Mouse (Mus musculus) layer of hippocampus, adult 9-11 months (tissue): ENCODE measurements around the gene Hsd17b3.
"Not testable (repeated sequence)": the region's sequence is repeated elsewhere in the genome, so short reads cannot be mapped to it uniquely, and the experiment has no call there.

ENCODE experiments used
- DNase-seq: peaks from one replicate; pipeline ENCODE4 v3.0.0; 2022

The Hsd17b3 gene

GRCm38 (mm10) chr13:64081012-64081919 lies 7.8 kb downstream of the Hsd17b3 start:
- DNase-seq, result no peak

GRCm38 (mm10) chr13:64077591-64077990 lies 11.4 kb downstream of the Hsd17b3 start:
- DNase-seq, result no peak

- no peak for DNase-seq
Observed at GRCm38 (mm10) chr13:64076074-64076473, 13.0 kb downstream of the Hsd17b3 start.

- no peak for DNase-seq
Observed at GRCm38 (mm10) chr13:64066653-64067052, 22.4 kb downstream of the Hsd17b3 start.

- DNase-seq, result no peak
Observed at GRCm38 (mm10) chr13:64064276-64064675, 24.8 kb downstream of the Hsd17b3 start.

- DNase-seq, result no peak
Observed at GRCm38 (mm10) chr13:64060935-64061506, 28.0 kb downstream of the Hsd17b3 start.

- no peak for DNase-seq
Observed at GRCm38 (mm10) chr13:64053959-64054358, 35.1 kb downstream of the Hsd17b3 start.

- DNase-seq, result not testable (repeated sequence)
Observed at GRCm38 (mm10) chr13:64052281-64052680, 36.7 kb downstream of the Hsd17b3 start.

- DNase-seq, result no peak
Observed at GRCm38 (mm10) chr13:64050895-64051294, 38.1 kb downstream of the Hsd17b3 start.

GRCm38 (mm10) chr13:64049535-64049934 lies 39.5 kb downstream of the Hsd17b3 start:
- no peak for DNase-seq

GRCm38 (mm10) chr13:64048467-64048866 lies 40.6 kb downstream of the Hsd17b3 start:
- no peak for DNase-seq

- no peak for DNase-seq
Observed at GRCm38 (mm10) chr13:64039976-64040375, 49.1 kb downstream of the Hsd17b3 start.

GRCm38 (mm10) chr13:64038114-64038513 lies 50.9 kb downstream of the Hsd17b3 start:
- DNase-seq, result no peak

GRCm38 (mm10) chr13:64036079-64037011 lies 52.7 kb downstream of the Hsd17b3 start:
- no peak for DNase-seq

- no peak for DNase-seq
Observed at GRCm38 (mm10) chr13:64035036-64035435, 54.0 kb downstream of the Hsd17b3 start.

- DNase-seq, result no peak
Observed at GRCm38 (mm10) chr13:64033921-64034320, 55.1 kb downstream of the Hsd17b3 start.

GRCm38 (mm10) chr13:64033181-64033580 lies 55.8 kb downstream of the Hsd17b3 start:
- DNase-seq, result no peak

- no peak for DNase-seq
Observed at GRCm38 (mm10) chr13:64031254-64031653, 57.8 kb downstream of the Hsd17b3 start.

GRCm38 (mm10) chr13:64030792-64031191 lies 58.2 kb downstream of the Hsd17b3 start:
- DNase-seq, result no peak

GRCm38 (mm10) chr13:64024803-64025202 lies 64.2 kb downstream of the Hsd17b3 start:
- DNase-seq, result no peak

- no peak for DNase-seq
Observed at GRCm38 (mm10) chr13:64022786-64023468, 66.1 kb downstream of the Hsd17b3 start.

- peak; percentile 87 for DNase-seq
Observed at GRCm38 (mm10) chr13:64020902-64021311, 68.1 kb downstream of the Hsd17b3 start.
